Mouse (Mus musculus) limb, embryonic 14.5 days (tissue): Measurements from ENCODE around the gene Gm10203. TPM values are rescaled to one million over a fixed set of nuclear protein-coding genes. Genes with fewer than 3 reads are reported as not detected.
A peak's percentile ranks its signal among the peaks of the same experiment; 100 is the strongest.

Experiments used
- ATAC-seq: fragments of 200-750 bp; cut with Nextera tagmentation; 2 replicates; pipeline ENCODE4 v1.8.0; 2017; ENCODE audit warnings: low read depth, moderate number of reproducible peaks, moderate TSS enrichment; ENCODE audit not compliant: low FRiP score
- DNase-seq: peaks from one replicate; pipeline ENCODE4 v3.0.0-alpha.2; 2015; ENCODE audit warnings: low spot score
- H3K27ac ChIP-seq: fragments of 300-500 bp; sonication (generic); replicated peaks from 2 replicates; pipeline ENCODE4 v1.5.1; 2014; ENCODE audit warnings: low read depth, mild to moderate bottlenecking, low read length, moderate library complexity, mixed read lengths
- H3K27me3 ChIP-seq: fragments of 300-500 bp; sonication (generic); 2 replicates; pipeline ENCODE4 v1.6.1; 2014; ENCODE audit warnings: low read length, mixed read lengths; ENCODE audit not compliant: control insufficient read depth, insufficient read depth
- H3K36me3 ChIP-seq: fragments of 300-500 bp; sonication (generic); 2 replicates; pipeline ENCODE4 v1.6.1; 2014; ENCODE audit warnings: mild to moderate bottlenecking, low read length, moderate library complexity, mixed read lengths; ENCODE audit not compliant: control insufficient read depth, insufficient read depth
- H3K4me1 ChIP-seq: fragments of 300-500 bp; sonication (generic); 2 replicates; pipeline ENCODE4 v1.6.1; 2014; ENCODE audit warnings: antibody characterized with exemption, low read length, mixed read lengths; ENCODE audit not compliant: control insufficient read depth, insufficient read depth
- H3K4me2 ChIP-seq: fragments of 300-500 bp; sonication (generic); replicated peaks from 2 replicates; pipeline ENCODE4 v1.6.1; 2014; ENCODE audit warnings: low read depth, mild to moderate bottlenecking, low read length, moderate library complexity; ENCODE audit not compliant: severe bottlenecking
- H3K4me3 ChIP-seq: fragments of 300-500 bp; sonication (generic); replicated peaks from 2 replicates; pipeline ENCODE4 v1.5.1; 2014; ENCODE audit warnings: low read length
- H3K9ac ChIP-seq: fragments of 300-500 bp; sonication (generic); 2 replicates; pipeline ENCODE4 v1.6.1; 2014; ENCODE audit warnings: mild to moderate bottlenecking, low read depth, low read length, moderate library complexity; ENCODE audit not compliant: severe bottlenecking
- H3K9me3 ChIP-seq: fragments of 300-500 bp; sonication (generic); 2 replicates; pipeline ENCODE4 v1.6.1; 2016; ENCODE audit warnings: low read length; ENCODE audit not compliant: control insufficient read depth
- POLR2A ChIP-seq: fragments of 200-500 bp; IDR thresholded peaks from 2 replicates; pipeline ENCODE4 v1.8.0; 2012; ENCODE audit warnings: inconsistent platforms, mild to moderate bottlenecking, moderate library complexity, borderline replicate concordance; ENCODE audit not compliant: insufficient read depth, insufficient read length; ENCODE audit errors: extremely low read depth
- WGBS: fragments of 180-500 bp; shearing (Covaris S2); extraction: QIAGEN DNeasy Blood & Tissue Kit; methylation state at CpG from one replicate; pipeline ENCODE4 v1.1.7; 2014; 5-methylcytosine and 5-hydroxymethylcytosine counted together
- polyA plus RNA-seq, 2 experiments: library from polyadenylated mRNA; depleted of rRNA in 1 of 2; stranded (reverse) in 1 of 2; unstranded in 1 of 2; fragments of >200 nt; fragmentation: Nextera tagmentation in 1 of 2; extraction: Ambion mirVana in 1 of 2; gene quantifications; 2 replicates each; pipeline versions ENCODE4 v1.2.1 to v1.2.3; 2012 to 2014

Gm10203 gene
- polyA plus RNA-seq, 2 experiments: not detected

DNA sequence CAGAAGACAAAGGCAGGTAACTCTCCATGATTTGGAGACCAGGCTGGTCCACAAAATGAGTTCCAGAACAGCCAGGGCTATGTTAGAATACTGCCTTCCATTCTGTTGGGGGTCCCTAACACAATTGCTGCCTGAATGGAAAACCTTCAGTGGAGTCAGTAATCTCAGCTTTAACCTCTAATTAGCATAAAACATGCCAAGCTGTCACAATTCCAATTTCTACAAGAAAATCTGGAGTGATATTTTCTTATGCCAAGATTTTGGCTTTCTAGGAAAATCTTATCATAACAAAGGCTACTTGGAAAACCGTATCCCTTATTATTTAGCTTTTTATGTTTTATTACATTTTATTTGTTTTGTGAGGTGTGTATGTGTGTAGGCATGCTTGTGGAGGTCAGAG lies 26.5 kb upstream of the Gm10203 start:
- H3K36me3 ChIP-seq: no peaks in the 10 kb centered on the region
- H3K9ac ChIP-seq: no peak overlapping the region
- no peak overlapping the region for H3K4me2 ChIP-seq
- no peak overlapping the region for H3K27ac ChIP-seq
- H3K4me1 ChIP-seq: 0 out of 2 replicates have a peak, but pooled peaks cover 2% of the 10 kb centered on the region
- 88% methylated on average over 1 of the region's 1 CpGs for WGBS
- no peaks in the 10 kb centered on the region for H3K27me3 ChIP-seq
- ATAC-seq: no peak
- no peak for DNase-seq
- H3K9me3 ChIP-seq: no peaks in the 10 kb centered on the region
- TF ChIP-seq POLR2A: no peak
- no peak overlapping the region for H3K4me3 ChIP-seq

- TF ChIP-seq POLR2A: no peak
- no peak overlapping the region for H3K4me3 ChIP-seq
- no peak overlapping the region for H3K27ac ChIP-seq
- H3K4me1 ChIP-seq: no peaks in the 10 kb centered on the region
- no peak overlapping the region for H3K4me2 ChIP-seq
- DNase-seq (no peak), ATAC-seq (no peak)
- H3K9ac ChIP-seq: no peak overlapping the region
- no peaks in the 10 kb centered on the region for H3K9me3 ChIP-seq
- H3K27me3 ChIP-seq: no peaks in the 10 kb centered on the region
- no peaks in the 10 kb centered on the region for H3K36me3 ChIP-seq
- 67% methylated on average over 3 of the region's 3 CpGs for WGBS
Measured at GRCm38 (mm10) chr6:149107615-149108014, 22.4 kb upstream of the Gm10203 start.

DNA sequence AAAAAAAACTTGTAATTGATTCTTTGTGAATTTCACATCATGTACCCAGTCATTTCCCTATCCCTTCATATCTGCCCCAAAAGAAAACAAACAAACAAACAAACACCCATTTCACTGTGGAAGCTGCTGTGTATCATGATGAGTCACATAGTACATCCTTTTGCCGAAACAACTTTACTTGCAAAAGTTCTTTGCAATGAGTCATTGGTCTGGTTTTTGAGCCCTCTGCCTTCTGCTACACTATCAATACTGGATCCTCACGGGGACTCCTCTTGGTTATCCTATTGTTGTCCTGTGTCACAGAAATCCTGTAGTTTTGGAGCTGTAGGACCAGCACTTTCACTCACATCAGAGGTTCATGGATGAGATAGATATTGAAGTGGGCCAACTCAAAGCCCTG lies 21.1 kb upstream of the Gm10203 start:
- Histone ChIP-seq H3K9ac (no peak overlapping the region), H3K4me2 (no peak overlapping the region), H3K36me3 (no peaks in the 10 kb centered on the region), H3K27me3 (no peaks in the 10 kb centered on the region), H3K27ac (no peak overlapping the region), H3K4me3 (no peak overlapping the region), H3K4me1 (no peaks in the 10 kb centered on the region), H3K9me3 (no peaks in the 10 kb centered on the region)
- ATAC-seq (no peak), DNase-seq (no peak)
- WGBS: 82% methylated on average over 2 of the region's 2 CpGs
- no peak for TF ChIP-seq POLR2A

- Histone ChIP-seq H3K27ac (no peak overlapping the region), H3K4me1 (no peaks in the 10 kb centered on the region), H3K4me2 (no peak overlapping the region), H3K9ac (no peak overlapping the region), H3K27me3 (no peaks in the 10 kb centered on the region), H3K9me3 (no peaks in the 10 kb centered on the region), H3K4me3 (no peak overlapping the region), H3K36me3 (no peaks in the 10 kb centered on the region)
- DNase-seq (no peak), ATAC-seq (no peak)
- TF ChIP-seq POLR2A: no peak
Measured at GRCm38 (mm10) chr6:149116992-149117391, 13.0 kb upstream of the Gm10203 start.

- ATAC-seq (no peak), DNase-seq (no peak)
- Histone ChIP-seq H3K27me3 (no peaks in the 10 kb centered on the region), H3K36me3 (no peaks in the 10 kb centered on the region), H3K27ac (no peak overlapping the region), H3K9ac (no peak overlapping the region), H3K9me3 (no peaks in the 10 kb centered on the region), H3K4me2 (no peak overlapping the region), H3K4me1 (no peaks in the 10 kb centered on the region), H3K4me3 (no peak overlapping the region)
- TF ChIP-seq POLR2A: no peak
- 62% methylated on average over 2 of the region's 2 CpGs for WGBS
Measured at GRCm38 (mm10) chr6:149118935-149119334, 11.0 kb upstream of the Gm10203 start.

DNA sequence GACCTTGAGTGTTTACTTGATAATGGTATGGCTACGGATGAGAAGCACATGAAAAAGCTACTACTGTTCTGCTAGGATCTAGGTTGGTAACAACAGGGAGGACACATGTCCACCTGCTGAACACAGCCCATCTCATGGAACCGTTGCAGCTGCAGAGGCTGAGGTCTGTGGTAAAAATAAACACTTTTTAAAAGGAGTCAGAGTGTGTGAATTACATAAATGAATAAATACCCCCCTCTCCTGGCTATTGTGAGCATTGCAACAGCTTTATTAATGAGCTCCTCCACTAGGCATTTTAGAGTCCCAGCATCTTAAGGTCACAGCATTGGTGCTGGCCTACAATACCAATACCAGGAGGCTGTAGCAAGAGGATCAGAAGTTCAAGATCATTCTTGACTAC lies 10.1 kb upstream of the Gm10203 start:
- H3K27me3 ChIP-seq: no peaks in the 10 kb centered on the region
- no peak overlapping the region for H3K4me2 ChIP-seq
- WGBS: 46% methylated on average over 2 of the region's 2 CpGs
- no peaks in the 10 kb centered on the region for H3K36me3 ChIP-seq
- no peak overlapping the region for H3K27ac ChIP-seq
- ATAC-seq (0 out of 2 replicates have a peak, but pooled peaks have one; percentile 34), DNase-seq (peak; percentile 87)
- no peak for TF ChIP-seq POLR2A
- H3K9me3 ChIP-seq: no peaks in the 10 kb centered on the region
- no peaks in the 10 kb centered on the region for H3K4me1 ChIP-seq
- no peak overlapping the region for H3K9ac ChIP-seq
- H3K4me3 ChIP-seq: no peak overlapping the region
